Mouse (Mus musculus) bone marrow macrophage, adult 2 months (primary cell): ENCODE measurements around the gene Nubp1.

Experiments
- CTCF ChIP-seq: IDR thresholded peaks from 2 replicates; pipeline ENCODE4 v1.5.1; 2012; ENCODE audit warnings: low read depth, mild to moderate bottlenecking, low read length, moderate library complexity
- POLR2A ChIP-seq: IDR thresholded peaks from 2 replicates; pipeline ENCODE4 v1.6.1; 2012; ENCODE audit warnings: mild to moderate bottlenecking, low read depth, low read length, borderline replicate concordance

- no peak for TF ChIP-seq POLR2A
- no peak for TF ChIP-seq CTCF
Measured at GRCm38 (mm10) chr16:10384544-10384943, 27.2 kb upstream of the Nubp1 start.
